Mouse (Mus musculus) G1E-ER4 (cell line): ENCODE results near the gene Lhb. TPM values are rescaled to one million over a fixed set of nuclear protein-coding genes. Genes with fewer than 3 reads are reported as not detected.

ENCODE experiments used
- GATA1 ChIP-seq: IDR thresholded peaks from one replicate; pipeline ENCODE4 v1.8.0; 2012; ENCODE audit warnings: low read length, inconsistent platforms
- polyA plus RNA-seq: library from polyadenylated mRNA; stranded (reverse); fragments of >175 nt; gene quantifications from 2 replicates; pipeline ENCODE4 v1.2.3, GENCODE M21; 2012

The Lhb gene
- polyA plus RNA-seq = not detected in 2 replicates

DNA sequence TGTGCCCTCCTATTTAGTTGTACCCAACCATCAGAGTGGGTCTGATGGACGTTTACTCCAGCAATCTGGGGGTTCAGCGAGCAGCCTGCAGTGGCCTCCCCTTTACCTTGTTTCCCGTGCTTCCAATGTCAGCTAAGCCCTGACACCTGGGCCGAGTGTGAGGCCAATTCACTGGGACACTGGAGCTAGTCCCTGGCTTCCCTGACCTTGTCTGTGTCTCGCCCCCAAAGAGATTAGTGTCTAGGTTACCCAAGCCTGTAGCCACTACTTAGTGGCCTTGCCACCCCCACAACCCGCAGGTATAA lies at the start of gene Lhb:
Lhb (plus strand) TSS at position 206 of the 305 bp plus-strand sequence.
- no peak for TF ChIP-seq GATA1

DNA sequence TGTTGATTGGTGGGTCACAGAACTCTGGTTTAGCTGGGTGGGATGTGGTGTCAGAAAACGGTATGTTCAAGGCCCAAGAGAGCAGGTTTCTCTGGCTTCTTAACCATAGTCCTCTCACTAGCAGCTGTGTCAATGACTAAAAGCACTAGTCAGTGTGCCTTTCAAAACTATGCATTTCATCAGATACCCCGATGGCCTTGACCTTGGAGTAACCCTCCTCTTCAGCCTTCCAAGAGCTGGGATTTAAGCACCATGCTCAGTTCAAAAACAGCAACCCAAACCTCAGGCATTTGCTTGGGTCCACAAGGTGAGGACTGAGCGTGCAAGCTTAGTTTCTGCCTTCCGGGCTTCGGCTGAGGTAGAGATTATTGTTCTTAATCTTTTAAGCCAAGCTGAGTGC lies 48.2 kb upstream of the Lhb start:
- no peak for TF ChIP-seq GATA1

DNA sequence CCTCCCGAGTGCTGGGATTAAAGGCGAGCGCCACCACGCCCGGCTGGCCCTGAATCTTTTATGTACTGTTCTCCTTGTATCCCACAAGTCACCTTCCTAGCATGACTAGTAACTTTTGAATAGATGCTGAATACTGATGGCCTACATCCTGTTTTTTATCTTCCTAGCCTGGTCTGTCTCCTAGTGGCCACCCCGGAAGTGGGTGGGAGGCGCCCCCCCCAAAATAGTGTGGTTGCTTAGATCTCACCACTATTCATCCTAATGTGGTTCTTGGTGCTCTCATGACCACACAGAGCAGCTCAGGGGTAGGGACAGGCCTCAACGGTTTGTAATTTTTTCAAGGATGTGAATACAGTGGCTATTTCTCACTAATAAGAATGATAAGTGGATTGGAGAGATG lies 46.0 kb upstream of the Lhb start:
- TF ChIP-seq GATA1 = peak; percentile 82

DNA sequence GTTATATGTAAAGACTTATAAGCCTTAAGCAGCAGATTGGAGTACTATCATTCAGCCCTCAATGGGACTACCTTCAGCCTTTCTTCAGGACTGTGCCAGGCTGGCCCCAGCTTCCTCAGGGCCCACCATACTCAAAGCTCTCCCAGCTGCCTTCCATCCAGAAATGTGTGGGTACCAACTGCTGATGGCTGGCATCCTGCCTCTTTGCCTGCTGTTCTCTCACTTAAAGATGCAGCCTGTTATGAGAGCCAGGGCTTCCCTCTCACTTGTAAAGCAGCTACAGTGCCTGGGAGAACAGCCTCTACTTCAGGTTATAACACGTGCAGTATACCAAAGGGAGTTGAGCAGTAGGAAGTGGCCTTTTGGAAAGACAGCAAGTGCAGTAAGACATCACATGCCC lies 44.6 kb upstream of the Lhb start:
- TF ChIP-seq GATA1 = no peak

DNA sequence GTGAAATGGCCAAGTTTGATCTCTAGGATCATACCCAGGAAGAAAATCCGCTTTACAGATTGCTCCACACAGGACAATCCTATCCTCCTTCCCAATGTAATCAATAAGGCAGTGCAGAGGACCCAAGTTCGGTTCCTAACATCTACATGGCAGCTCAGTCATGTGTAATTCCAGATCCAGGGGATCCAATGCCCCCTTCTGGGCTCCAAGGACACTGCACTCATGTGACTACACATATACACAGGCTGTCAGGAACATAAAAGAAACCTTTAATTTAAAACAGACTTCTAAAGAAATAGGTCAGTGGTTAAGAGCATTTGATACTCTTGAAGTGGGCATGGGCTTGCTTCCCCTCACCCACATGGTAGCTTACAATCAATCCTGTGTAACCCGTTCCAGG lies 34.5 kb upstream of the Lhb start:
- no peak for TF ChIP-seq GATA1

DNA sequence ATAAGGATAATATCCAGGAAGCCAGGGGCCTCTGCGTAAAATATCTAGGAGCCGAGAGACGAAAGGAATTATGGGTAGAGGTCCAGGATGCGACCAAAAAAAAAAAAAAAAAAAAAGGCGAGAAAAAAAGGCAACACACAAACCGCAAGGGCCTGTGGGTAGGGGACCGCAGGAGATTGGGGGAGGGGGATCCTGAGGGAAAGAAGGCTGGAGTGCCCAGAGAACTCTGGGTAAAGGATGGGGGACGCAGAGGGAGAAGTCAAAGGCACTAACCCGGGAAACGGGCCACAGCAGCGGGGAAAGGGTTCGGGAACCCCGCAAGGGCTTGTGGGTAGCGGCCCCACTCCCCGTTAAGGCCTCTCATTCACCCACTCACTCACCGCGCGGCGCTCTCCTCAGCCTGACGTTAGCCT lies 25.5 kb upstream of the Lhb start:
- TF ChIP-seq GATA1 = no peak

DNA sequence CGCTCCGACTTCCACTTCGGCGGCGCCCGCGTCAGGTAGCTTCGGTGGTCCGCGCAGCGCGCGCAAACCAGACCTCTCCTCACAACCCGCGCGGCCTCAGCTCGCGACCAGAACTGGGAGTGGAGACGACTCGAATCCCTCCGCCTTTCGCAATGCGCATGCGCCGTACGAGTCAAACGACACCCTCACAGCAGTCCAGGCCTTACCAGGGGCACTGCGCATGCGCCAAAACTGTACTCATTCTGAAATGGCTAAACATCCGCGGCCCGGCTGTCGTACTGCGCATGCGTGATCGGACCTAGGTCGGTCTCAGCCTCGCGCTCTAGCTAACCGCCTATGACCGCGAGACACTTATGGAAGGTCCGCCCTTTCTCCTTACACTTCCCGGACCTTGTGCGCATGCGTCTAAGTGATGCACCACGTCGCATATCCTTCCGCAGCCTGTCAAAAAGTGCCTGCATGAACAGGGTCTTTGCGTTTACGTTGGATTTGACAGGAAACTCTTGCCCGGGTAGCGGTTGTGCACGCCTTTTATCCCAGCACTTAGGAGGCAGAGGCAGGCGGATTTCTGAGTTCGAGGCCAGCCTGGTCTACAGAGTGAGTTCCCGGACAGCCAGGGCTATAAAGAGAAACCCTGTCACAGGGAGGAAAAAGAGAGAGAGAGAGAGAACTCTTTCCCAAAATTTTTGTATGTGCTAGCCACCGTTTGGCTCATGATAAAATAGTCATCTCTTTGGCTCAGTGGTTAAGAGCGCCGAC lies 24.9 kb upstream of the Lhb start, which contains the start of gene Snrnp70:
Snrnp70 (minus strand) TSS at position 165 of the 759 bp plus-strand sequence.
- TF ChIP-seq GATA1 = no peak

DNA sequence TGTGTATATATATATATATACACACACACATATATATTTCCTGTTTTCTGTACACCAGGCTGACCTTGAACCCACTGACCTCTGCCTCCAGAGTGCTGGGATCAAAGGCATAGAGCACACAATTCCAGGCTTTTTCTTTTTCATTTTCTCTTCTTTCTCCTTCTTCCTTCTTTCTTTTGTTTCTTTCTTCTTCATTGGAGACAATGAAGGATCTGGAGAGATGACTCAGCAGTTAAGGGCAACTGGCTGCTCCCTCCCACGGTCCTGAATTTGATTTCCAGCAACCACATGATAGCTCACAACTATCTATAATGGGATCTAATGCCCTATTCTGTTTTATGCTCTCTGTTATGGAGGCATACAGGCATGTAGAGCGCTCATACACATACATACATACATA lies 23.8 kb upstream of the Lhb start:
- no peak for TF ChIP-seq GATA1

DNA sequence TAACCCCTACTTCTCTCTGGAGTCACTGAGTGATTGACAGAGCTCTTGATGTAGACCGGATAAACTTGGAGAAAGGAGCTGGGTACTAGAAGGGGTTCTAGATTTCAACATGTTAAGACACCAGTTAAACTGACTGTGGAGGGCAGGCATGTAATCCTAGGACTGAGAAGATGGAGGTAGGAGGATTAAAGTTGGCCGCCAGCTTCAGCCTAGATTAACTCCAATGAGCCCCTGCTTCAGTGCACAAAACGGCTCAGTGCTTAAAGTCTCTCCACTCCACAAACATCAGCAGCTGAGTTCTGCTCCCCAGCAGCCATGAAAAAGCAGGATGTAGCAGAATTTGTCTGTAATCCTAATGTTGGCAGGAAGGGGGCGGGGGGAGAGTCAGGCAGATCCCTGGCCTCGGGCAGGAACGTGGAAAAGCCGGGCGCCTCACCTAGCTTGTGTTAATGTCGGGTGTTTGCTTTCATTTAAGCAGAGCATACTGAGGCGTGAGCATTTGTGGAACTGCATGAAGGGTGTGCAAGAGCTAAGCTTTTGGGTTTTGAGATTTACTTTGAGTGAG lies 19.0 kb upstream of the Lhb start:
- TF ChIP-seq GATA1 = no peak

DNA sequence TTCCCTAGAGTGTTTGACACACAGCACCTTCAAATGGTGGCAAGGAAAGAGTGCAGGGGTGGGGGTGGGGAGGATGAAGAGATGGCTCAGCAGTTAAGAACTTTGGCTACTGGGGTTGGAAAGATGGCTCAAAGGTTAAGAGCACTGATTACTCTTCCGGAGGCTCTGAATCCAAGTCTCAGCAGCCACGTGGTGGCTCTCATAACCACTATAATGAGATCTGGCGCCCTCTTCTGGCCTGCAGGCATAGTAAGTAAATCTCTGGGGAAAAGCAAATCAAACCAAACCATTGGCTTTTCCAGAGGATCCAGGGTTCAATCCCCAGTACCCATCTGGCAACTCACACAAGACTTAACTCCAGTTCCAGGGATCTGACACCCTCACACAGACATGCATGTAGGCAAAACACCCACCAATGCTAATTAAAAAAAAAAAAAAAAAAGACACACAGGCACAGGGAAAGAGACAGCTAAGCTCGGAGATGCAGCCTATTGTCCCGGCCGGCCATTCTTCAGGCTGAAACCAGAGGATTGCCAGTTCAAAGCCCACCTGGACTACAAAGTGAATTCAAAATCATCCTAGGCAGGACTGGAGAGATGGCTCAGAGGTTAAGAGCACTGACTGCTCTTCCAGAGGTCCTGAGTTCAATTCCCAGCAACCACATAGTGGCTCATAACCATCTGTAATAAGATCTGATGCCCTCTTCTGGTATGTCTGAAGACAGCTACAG lies 16.9 kb upstream of the Lhb start:
- TF ChIP-seq GATA1 = no peak

DNA sequence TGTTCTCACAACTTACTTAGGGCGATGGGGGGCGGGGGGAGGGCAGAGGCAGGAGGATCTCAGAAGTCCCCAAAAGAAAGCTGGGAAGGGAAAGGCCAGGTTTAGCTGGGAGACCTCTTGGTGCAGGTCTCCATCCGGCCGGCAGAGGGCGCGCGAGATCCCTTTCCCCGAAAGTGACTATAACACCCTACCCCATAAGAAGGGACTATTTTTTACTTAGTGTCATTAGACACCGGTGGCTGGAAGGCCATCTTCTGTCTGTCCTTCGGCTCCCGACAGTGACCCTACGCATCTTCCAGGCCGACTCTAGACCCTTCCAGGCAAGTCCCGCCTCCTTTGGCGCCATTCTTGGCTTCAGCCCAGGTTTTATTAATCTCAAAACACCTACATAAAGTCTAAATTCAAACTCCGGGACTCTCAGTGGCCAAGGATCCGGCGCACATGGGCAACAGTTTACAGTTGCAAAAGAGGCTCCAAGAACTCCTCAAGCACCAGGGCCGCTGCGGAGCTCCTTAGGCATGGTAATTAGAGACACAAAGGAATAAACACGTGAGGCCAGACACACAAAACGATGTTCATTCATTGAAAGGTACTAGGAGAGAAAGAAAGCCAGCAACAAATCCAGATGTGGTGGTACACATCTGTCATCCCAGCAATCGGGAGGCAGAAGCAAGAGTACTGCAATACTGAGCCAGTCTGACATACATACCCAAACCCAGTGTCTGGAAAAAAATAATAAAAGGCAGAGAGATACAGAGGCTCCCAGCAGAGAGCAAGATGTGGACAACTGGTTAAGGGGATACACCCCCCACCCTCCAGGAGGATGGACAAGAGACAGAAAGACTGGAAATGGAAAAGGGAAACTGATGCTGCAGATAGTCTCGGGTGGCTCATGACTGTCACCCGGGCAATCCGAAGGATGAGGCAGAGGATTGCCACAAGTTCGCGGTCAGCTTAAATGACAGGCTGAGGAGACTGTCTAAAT lies 15.2 kb upstream of the Lhb start, which contains the start of gene Kcna7:
Kcna7 (plus strand) TSS at position 563 of the 985 bp plus-strand sequence.
- TF ChIP-seq GATA1 = no peak

DNA sequence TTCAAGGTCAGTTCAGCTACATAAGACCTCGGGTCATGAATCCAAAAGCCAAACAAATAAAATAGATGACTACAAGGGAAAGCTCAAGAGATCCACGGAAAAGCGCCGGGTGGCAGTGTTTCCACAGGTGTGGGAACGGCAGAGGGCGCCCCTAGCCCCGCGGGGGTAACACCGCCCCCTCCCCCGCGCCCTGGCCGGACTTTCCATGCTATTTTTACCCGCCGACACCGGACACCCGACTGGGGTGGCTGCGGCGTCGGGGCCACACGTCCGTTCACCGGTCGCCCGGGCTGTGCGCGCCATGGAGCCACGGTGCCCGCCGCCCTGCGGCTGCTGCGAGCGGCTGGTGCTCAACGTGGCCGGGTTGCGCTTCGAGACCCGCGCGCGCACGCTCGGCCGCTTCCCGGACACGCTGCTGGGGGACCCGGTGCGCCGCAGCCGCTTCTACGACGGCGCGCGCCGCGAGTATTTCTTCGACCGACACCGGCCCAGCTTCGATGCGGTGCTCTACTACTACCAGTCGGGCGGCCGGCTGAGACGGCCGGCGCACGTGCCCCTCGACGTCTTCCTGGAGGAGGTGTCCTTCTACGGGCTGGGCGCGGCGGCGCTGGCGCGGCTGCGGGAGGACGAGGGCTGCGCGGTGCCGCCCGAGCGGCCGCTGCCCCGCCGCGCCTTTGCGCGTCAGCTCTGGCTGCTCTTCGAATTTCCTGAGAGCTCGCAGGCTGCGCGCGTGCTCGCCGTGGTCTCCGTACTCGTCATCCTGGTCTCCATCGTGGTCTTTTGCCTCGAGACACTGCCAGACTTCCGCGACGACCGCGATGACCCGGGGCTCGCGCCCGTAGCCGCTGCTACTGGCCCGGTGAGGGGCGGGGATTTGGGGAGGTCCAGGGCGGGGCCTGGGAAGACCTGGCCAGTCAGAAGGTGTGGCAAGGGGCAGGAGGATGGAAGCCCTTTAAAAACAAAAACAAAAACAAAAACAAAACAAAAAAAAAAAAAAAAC lies 14.2 kb upstream of the Lhb start:
- no peak for TF ChIP-seq GATA1

DNA sequence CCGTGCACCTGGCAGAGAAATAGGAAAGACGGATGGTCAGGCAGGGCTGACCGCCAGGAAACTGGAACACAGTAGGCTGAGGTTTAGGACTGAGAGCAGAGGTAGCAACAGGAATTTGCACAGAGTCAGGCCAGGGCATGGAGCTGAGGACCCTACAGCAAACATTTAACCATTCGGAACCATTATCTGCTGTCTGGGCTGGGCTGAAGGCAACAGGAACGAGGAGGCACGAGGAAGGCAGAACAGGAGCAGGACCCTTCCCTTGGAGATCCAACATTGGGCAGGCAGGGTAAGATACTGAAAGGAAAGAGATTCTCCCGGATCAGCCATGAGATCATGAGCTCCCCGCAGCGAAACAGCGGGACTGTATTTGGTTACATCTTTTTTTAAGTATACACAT lies 12.8 kb upstream of the Lhb start:
- no peak for TF ChIP-seq GATA1

DNA sequence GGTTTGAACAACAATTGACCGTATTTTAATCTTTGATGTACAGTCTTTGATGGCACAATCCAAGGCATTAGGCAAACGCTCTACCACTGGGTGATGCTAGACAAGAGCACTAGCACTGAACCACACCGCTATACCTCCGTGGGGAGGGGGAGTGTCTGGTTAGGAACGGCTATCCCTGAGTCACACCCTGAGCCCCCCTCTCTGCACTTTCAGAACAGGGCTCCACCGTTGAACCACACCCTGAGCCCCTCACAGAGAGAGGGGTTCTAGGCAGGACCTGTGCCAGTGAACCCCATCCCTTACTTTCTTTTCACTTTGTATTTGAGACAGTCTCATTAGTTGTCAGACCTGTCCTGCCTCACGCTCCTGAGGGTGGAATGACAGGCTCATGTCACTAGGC lies 12.3 kb upstream of the Lhb start:
- no peak for TF ChIP-seq GATA1
